In genomic region chr1:138958863-138959262, GRCm38 (mm10) we compare ENCODE assay signal across 29 mouse cellular contexts. TPM values are rescaled to one million over a fixed set of nuclear protein-coding genes. Genes with fewer than 3 reads are reported as not detected.
"Had no signal": no experiment of that assay in that cellular context is flagged by ENCODE, and none has a peak within 500 bp of the region (broad histone marks: within the 10 kb centered on the region; RNA-seq: fewer than 3 reads in every experiment).

No protein-coding gene starts in this region.

- ATAC-seq: forebrain, embryonic 13.5 days; forebrain, embryonic 14.5 days; forebrain, embryonic 15.5 days; forebrain, embryonic 16.5 days; forebrain, postnatal 0 days had no signal

- H3K36me3 ChIP-seq: embryonic facial prominence, embryonic 10.5 days; embryonic facial prominence, embryonic 12.5 days; embryonic facial prominence, embryonic 13.5 days; embryonic facial prominence, embryonic 15.5 days; forebrain, embryonic 10.5 days; forebrain, embryonic 12.5 days; forebrain, embryonic 15.5 days had no signal

- H3K4me2 ChIP-seq: embryonic facial prominence, embryonic 12.5 days; embryonic facial prominence, embryonic 13.5 days; embryonic facial prominence, embryonic 15.5 days; forebrain, embryonic 12.5 days; forebrain, embryonic 13.5 days; forebrain, embryonic 15.5 days had no signal

- H3K9me3 ChIP-seq: embryonic facial prominence, embryonic 10.5 days; embryonic facial prominence, embryonic 12.5 days; embryonic facial prominence, embryonic 13.5 days; embryonic facial prominence, embryonic 15.5 days; forebrain, embryonic 10.5 days; forebrain, embryonic 12.5 days; forebrain, embryonic 13.5 days; forebrain, embryonic 15.5 days had no signal

- H3K27ac ChIP-seq: embryonic facial prominence, embryonic 10.5 days; embryonic facial prominence, embryonic 12.5 days; embryonic facial prominence, embryonic 13.5 days; embryonic facial prominence, embryonic 15.5 days; forebrain, embryonic 10.5 days; forebrain, embryonic 12.5 days; forebrain, embryonic 13.5 days; forebrain, embryonic 15.5 days; gastrocnemius, adult 2 months; heart, adult 2 months had no signal

- DNase-seq: cerebellum, adult 2 months; cerebellum, adult 8-10 months; cerebellum, adult 9-10 months; cerebellum, adult 9-11 months; cerebellum, postnatal 10 days; cerebellum, postnatal 14 days; cerebellum, postnatal 25 days; cerebellum, postnatal 36 days; embryo, embryonic 11 days; forebrain, postnatal 0 days; gastrocnemius, adult 2 months; gastrocnemius, postnatal 10 days; gastrocnemius, postnatal 14 days; gastrocnemius, postnatal 25 days; gastrocnemius, postnatal 36 days; heart, adult 11 months; heart, adult 18-20 months; heart, adult 2 months had no signal

- H3K27me3 ChIP-seq: embryonic facial prominence, embryonic 12.5 days; embryonic facial prominence, embryonic 13.5 days; embryonic facial prominence, embryonic 15.5 days; forebrain, embryonic 13.5 days; forebrain, embryonic 15.5 days had no signal

- H3K4me3 ChIP-seq: embryonic facial prominence, embryonic 10.5 days; embryonic facial prominence, embryonic 12.5 days; embryonic facial prominence, embryonic 13.5 days; embryonic facial prominence, embryonic 15.5 days; erythroblast, embryonic 14.5 days; forebrain, embryonic 10.5 days; forebrain, embryonic 12.5 days; forebrain, embryonic 13.5 days; forebrain, embryonic 15.5 days; gastrocnemius, adult 2 months; heart, adult 2 months had no signal

- H3K9ac ChIP-seq: embryonic facial prominence, embryonic 12.5 days; embryonic facial prominence, embryonic 13.5 days; embryonic facial prominence, embryonic 15.5 days; forebrain, embryonic 12.5 days; forebrain, embryonic 13.5 days; forebrain, embryonic 15.5 days; forebrain, postnatal 0 days had no signal

RNA-seq across cellular contexts. Expression of gene Dennd1b, which starts 4.4 kb away (rescaled TPM):
- polyA plus RNA-seq: erythroblast, embryonic 14.5 days had no signal
